Comparison of ENCODE assay signal across 8 mouse cellular contexts in genomic region chr7:127386641-127387392, GRCm38 (mm10). TPM values are rescaled to one million over a fixed set of nuclear protein-coding genes. Genes with fewer than 3 reads are reported as not detected.
DNase-seq lines count a peak whose midpoint lies in the region; ATAC-seq and TF ChIP-seq lines count a peak whose summit lies in the region.

9130019O22Rik (minus strand) TSS chr7:127387166.

- 0 out of 2 replicates have a peak, but pooled peaks have one; percentile 26 for TF ChIP-seq POLR2A in olfactory bulb, adult 2 months (IDR thresholded peaks at IDR 0.05; ENCODE audit: insufficient read depth, low read depth, low read length)

- H3K9ac ChIP-seq in lung, embryonic 15.5 days: peak within 1 kb of the TSS; percentile 64

- no peak for TF ChIP-seq CTCF in olfactory bulb, adult 2 months (IDR thresholded peaks at IDR 0.05; ENCODE audit: insufficient read depth, low read depth, low read length)

- H3K4me2 ChIP-seq in lung, embryonic 15.5 days: peak within 1 kb of the TSS; percentile 79

- peak; percentile 89 to 91 for ATAC-seq in hematopoietic stem cell, adult 5-6 weeks (replicated peaks in 1 of 2; ENCODE audit: insufficient read depth in 1 of 2, low FRiP score in 2 of 2, low TSS enrichment in 1 of 2, low read depth in 1 of 2, poor library complexity in 2 of 2, severe bottlenecking in 2 of 2)
- peak; percentile 88 for ATAC-seq in lung, embryonic 15.5 days (ENCODE audit: borderline replicate concordance, extremely low read depth, low FRiP score, low TSS enrichment)

- H3K27me3 ChIP-seq in lung, embryonic 15.5 days: no peaks in the 10 kb centered on the region

- 10% methylated on average over 38 of the region's 38 CpGs for WGBS in lung, embryonic 15.5 days
- WGBS in olfactory bulb, adult 2 months: 11% methylated on average over 38 of the region's 38 CpGs

- no peaks in the 10 kb centered on the region for H3K9me3 ChIP-seq in lung, embryonic 15.5 days

- peak within 1 kb of the TSS; percentile 57 for H3K4me3 ChIP-seq in lung, embryonic 15.5 days
- peak within 1 kb of the TSS; percentile 67 for H3K4me3 ChIP-seq in olfactory bulb, adult 2 months (ENCODE audit: insufficient read depth, low read depth, low read length)

- peak within 1 kb of the TSS; percentile 41; the same call in 1 of the 2 replicates for H3K27ac ChIP-seq in lung, embryonic 15.5 days
- H3K27ac ChIP-seq in olfactory bulb, adult 2 months (ENCODE audit: insufficient read depth, low read depth, low read length): no peak within 1 kb of the TSS; the same call in 1 of the 2 replicates

- no peaks in the 10 kb centered on the region for H3K4me1 ChIP-seq in lung, embryonic 15.5 days
- peaks cover 9% of the 10 kb centered on the region for H3K4me1 ChIP-seq in olfactory bulb, adult 2 months (ENCODE audit: control insufficient read depth, insufficient read depth, low read length)

- peaks cover 26% of the 10 kb centered on the region for H3K36me3 ChIP-seq in lung, embryonic 15.5 days

- peak; percentile 42 for DNase-seq in MN1 (ENCODE audit: low spot score)
- DNase-seq in cerebellum, adult 9-10 months: peak; percentile 97
- peak; percentile 84 for DNase-seq in forelimb bud, embryonic 11.5 days (ENCODE audit: low read depth, low spot score)
- peak; percentile 93 for DNase-seq in layer of hippocampus, adult 9-10 months (ENCODE audit: low spot score)
- DNase-seq in thymus, adult 18-20 months: peak; percentile 67 to 84

RNA-seq across cellular contexts. Expression of gene 9130019O22Rik, which starts in this region (rescaled TPM):
- 7.4 and 7.8 TPM in 2 replicates for total RNA-seq in hematopoietic stem cell, adult 5-6 weeks (2017)
- polyA plus RNA-seq in lung, embryonic 15.5 days (2015; fragmentation: Nextera tagmentation; extraction: Ambion mirVana): 7.3 and 7.9 TPM in 2 replicates
- not detected in 2 replicates for polyA plus RNA-seq in olfactory bulb, adult 2 months (2012; ENCODE audit: insufficient read depth, insufficient read length, low replicate concordance, missing spikeins)

Comparison
In these comparisons a context has a peak if more than half of its experiments do, and no peak if none do; other contexts are left out.
1. DNase-seq: peak in every context shown above with its lines; median percentile 97 in cerebellum, adult 9-10 months; 93 in layer of hippocampus, adult 9-10 months; 84 in forelimb bud, embryonic 11.5 days; 76 in thymus, adult 18-20 months; 42 in MN1.